Mouse (Mus musculus) E14TG2a.4 (cell line): Measurements from ENCODE around the gene Magi2.

Source experiments
- H3K27me3 ChIP-seq: 2 replicates; pipeline ENCODE4 v1.6.1; 2014; ENCODE audit warnings: low read length, control low read depth; ENCODE audit not compliant: insufficient read depth
- H3K36me3 ChIP-seq: 2 replicates; pipeline ENCODE4 v1.6.1; 2014; ENCODE audit warnings: low read length, control low read depth; ENCODE audit not compliant: insufficient read depth
- H3K4me1 ChIP-seq: replicated peaks from 2 replicates; pipeline ENCODE4 v1.6.1; 2014; ENCODE audit warnings: low read depth, low read length, control low read depth
- H3K4me3 ChIP-seq: replicated peaks from 2 replicates; pipeline ENCODE4 v1.5.1; 2014; ENCODE audit warnings: mild to moderate bottlenecking, low read length
- H3K9me3 ChIP-seq: 2 replicates; pipeline ENCODE4 v1.6.1; 2014; ENCODE audit warnings: low read length, control low read depth
- CTCF ChIP-seq: conservative IDR thresholded peaks from 2 replicates; pipeline ENCODE4 v1.5.1; 2014; ENCODE audit warnings: low read length
- NANOG ChIP-seq: IDR thresholded peaks from 2 replicates; pipeline ENCODE4 v1.6.1; 2014; ENCODE audit warnings: borderline replicate concordance, low read length, mixed read lengths
- POU5F1 ChIP-seq: IDR thresholded peaks from 2 replicates; pipeline ENCODE4 v1.6.1; 2014; ENCODE audit warnings: low read length, borderline replicate concordance

Gene Magi2

GRCm38 (mm10) chr5:20559378-20559777, 1332.5 kb downstream of the Magi2 start:
- H3K9me3 ChIP-seq = no peaks in the 10 kb centered on the region
- H3K4me3 ChIP-seq = no peak overlapping the region
- no peaks in the 10 kb centered on the region for H3K4me1 ChIP-seq
- H3K27me3 ChIP-seq = no peaks in the 10 kb centered on the region
- H3K36me3 ChIP-seq = no peaks in the 10 kb centered on the region
- no peak for TF ChIP-seq CTCF
- no peak for TF ChIP-seq POU5F1
- no peak for TF ChIP-seq NANOG

GRCm38 (mm10) chr5:20559821-20560220, 1333.0 kb downstream of the Magi2 start:
- no peaks in the 10 kb centered on the region for H3K9me3 ChIP-seq
- no peaks in the 10 kb centered on the region for H3K36me3 ChIP-seq
- no peak overlapping the region for H3K4me3 ChIP-seq
- no peaks in the 10 kb centered on the region for H3K27me3 ChIP-seq
- TF ChIP-seq POU5F1 (no peak), CTCF (no peak), NANOG (no peak)
- H3K4me1 ChIP-seq = no peaks in the 10 kb centered on the region

- H3K4me3 ChIP-seq = no peak overlapping the region
- H3K27me3 ChIP-seq = no peaks in the 10 kb centered on the region
- H3K4me1 ChIP-seq = no peaks in the 10 kb centered on the region
- H3K9me3 ChIP-seq = peaks cover 3% of the 10 kb centered on the region; the same call in 1 of the 2 replicates
- no peaks in the 10 kb centered on the region for H3K36me3 ChIP-seq
- TF ChIP-seq CTCF = no peak
- no peak for TF ChIP-seq NANOG
- no peak for TF ChIP-seq POU5F1
These were observed 1341.6 kb downstream of the Magi2 start for GRCm38 (mm10) chr5:20568421-20568820.

- Histone ChIP-seq H3K4me3 (no peak overlapping the region), H3K27me3 (no peaks in the 10 kb centered on the region), H3K4me1 (no peaks in the 10 kb centered on the region), H3K36me3 (no peaks in the 10 kb centered on the region), H3K9me3 (peaks cover 3% of the 10 kb centered on the region; the same call in 1 of the 2 replicates)
- no peak for TF ChIP-seq CTCF
- no peak for TF ChIP-seq NANOG
- TF ChIP-seq POU5F1 = no peak
These were observed 1342.1 kb downstream of the Magi2 start for GRCm38 (mm10) chr5:20568966-20569365.

- H3K36me3 ChIP-seq = no peaks in the 10 kb centered on the region
- H3K9me3 ChIP-seq = peaks cover 8% of the 10 kb centered on the region; the same call in 1 of the 2 replicates
- no peaks in the 10 kb centered on the region for H3K27me3 ChIP-seq
- H3K4me3 ChIP-seq = no peak overlapping the region
- TF ChIP-seq NANOG = no peak
- H3K4me1 ChIP-seq = no peaks in the 10 kb centered on the region
These were observed 1348.0 kb downstream of the Magi2 start for GRCm38 (mm10) chr5:20574816-20575215.

- no peak overlapping the region for H3K4me3 ChIP-seq
- H3K9me3 ChIP-seq = peaks cover 8% of the 10 kb centered on the region; the same call in 1 of the 2 replicates
- TF ChIP-seq POU5F1 (no peak), NANOG (no peak), CTCF (no peak)
- no peaks in the 10 kb centered on the region for H3K27me3 ChIP-seq
- H3K36me3 ChIP-seq = no peaks in the 10 kb centered on the region
- no peaks in the 10 kb centered on the region for H3K4me1 ChIP-seq
These were observed 1349.0 kb downstream of the Magi2 start for GRCm38 (mm10) chr5:20575798-20576197.

- no peak overlapping the region for H3K4me3 ChIP-seq
- H3K27me3 ChIP-seq = no peaks in the 10 kb centered on the region
- TF ChIP-seq NANOG (no peak), CTCF (no peak), POU5F1 (no peak)
These were observed 1349.4 kb downstream of the Magi2 start for GRCm38 (mm10) chr5:20576266-20576665.

GRCm38 (mm10) chr5:20578666-20579065, 1351.8 kb downstream of the Magi2 start:
- Histone ChIP-seq H3K9me3 (peaks cover 5% of the 10 kb centered on the region; the same call in 1 of the 2 replicates), H3K4me3 (no peak overlapping the region), H3K27me3 (no peaks in the 10 kb centered on the region), H3K4me1 (no peaks in the 10 kb centered on the region), H3K36me3 (no peaks in the 10 kb centered on the region)
- TF ChIP-seq POU5F1 = no peak
- TF ChIP-seq CTCF = no peak
- TF ChIP-seq NANOG = no peak

More at GRCm38 (mm10) chr5:20576266-20576665, 1349.4 kb downstream of the Magi2 start:
- Histone ChIP-seq H3K9me3 (peaks cover 8% of the 10 kb centered on the region; the same call in 1 of the 2 replicates), H3K4me1 (no peaks in the 10 kb centered on the region), H3K36me3 (no peaks in the 10 kb centered on the region)

GRCm38 (mm10) chr5:20580619-20581018, 1353.8 kb downstream of the Magi2 start:
- Histone ChIP-seq H3K4me3 (no peak overlapping the region), H3K9me3 (peaks cover 4% of the 10 kb centered on the region; the same call in 1 of the 2 replicates), H3K4me1 (no peaks in the 10 kb centered on the region), H3K36me3 (no peaks in the 10 kb centered on the region), H3K27me3 (no peaks in the 10 kb centered on the region)
- TF ChIP-seq NANOG (no peak), POU5F1 (no peak), CTCF (no peak)
